Mouse (Mus musculus): Measurements from ENCODE around the gene Slc36a1. TPM values are rescaled to one million over a fixed set of nuclear protein-coding genes. Genes with fewer than 3 reads are reported as not detected.
A peak's percentile ranks its signal among the peaks of the same experiment; 100 is the strongest.

Gene Slc36a1
- 1.6 and 2.2 TPM in 2 replicates for polyA plus RNA-seq (2015; fragmentation: Nextera tagmentation; extraction: Ambion mirVana)

GRCm38 (mm10) chr11:55204159-55204596 is at the start of gene Slc36a1:
Slc36a1 (plus strand) TSS chr11:55204350.
- Histone ChIP-seq H3K9ac (peak within 1 kb of the TSS; percentile 80), H3K9me3 (replicated peaks) (no peaks in the 10 kb centered on the region), H3K4me2 (peak within 1 kb of the TSS; percentile 97), H3K4me1 (peaks cover 16% of the 10 kb centered on the region), H3K36me3 (ENCODE audit: poor library complexity, severe bottlenecking) (no peaks in the 10 kb centered on the region), H3K27ac (no peak within 1 kb of the TSS), H3K27me3 (no peaks in the 10 kb centered on the region), H3K4me3 (peak within 1 kb of the TSS; percentile 68)
- WGBS: under 1% methylated on average over 31 of the region's 31 CpGs
- peak; percentile 97 for ATAC-seq

DNA sequence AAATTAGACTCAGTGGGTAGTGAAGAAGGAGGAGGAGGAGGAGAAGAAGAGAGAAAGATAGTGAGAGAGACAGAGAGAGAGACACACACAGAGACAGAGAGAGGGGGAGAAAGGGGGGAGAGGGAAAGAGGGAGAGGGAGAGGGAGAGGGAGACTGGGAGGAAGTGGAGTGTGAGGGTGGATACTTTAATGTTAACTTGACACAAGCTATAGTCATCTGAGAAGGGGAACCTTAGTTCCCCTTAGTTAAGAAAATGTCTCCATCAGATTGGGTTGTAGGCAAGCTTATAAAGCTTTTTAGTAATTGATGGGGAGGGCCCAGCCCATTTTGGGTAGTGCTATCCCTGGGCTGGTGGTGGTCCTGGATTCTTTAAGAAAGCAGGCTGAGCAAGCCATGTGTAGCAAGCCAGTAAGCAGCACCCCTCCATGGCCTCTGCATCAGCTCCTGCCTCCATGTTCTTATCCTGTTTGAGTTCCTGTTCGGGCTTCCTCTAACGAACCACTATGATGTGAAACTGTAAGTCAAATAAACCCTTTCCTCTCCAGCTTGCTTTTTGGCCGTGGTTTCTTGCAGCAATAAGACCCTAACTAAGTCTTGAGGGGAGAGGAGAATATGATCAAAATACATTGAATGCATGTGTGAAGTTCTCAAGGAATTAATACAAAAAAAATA is 49.6 kb upstream of the Slc36a1 start:
- no peak overlapping the region for H3K4me3 ChIP-seq
- no peaks in the 10 kb centered on the region for H3K9me3 ChIP-seq (replicated peaks)
- no peak for ATAC-seq
- 73% methylated on average over 3 of the region's 3 CpGs for WGBS
- no peaks in the 10 kb centered on the region for H3K27me3 ChIP-seq
- no peak overlapping the region for H3K27ac ChIP-seq
- H3K4me2 ChIP-seq: no peak overlapping the region
- H3K9ac ChIP-seq: no peak overlapping the region
- no peaks in the 10 kb centered on the region for H3K36me3 ChIP-seq (ENCODE audit: poor library complexity, severe bottlenecking)
- no peaks in the 10 kb centered on the region for H3K4me1 ChIP-seq

DNA sequence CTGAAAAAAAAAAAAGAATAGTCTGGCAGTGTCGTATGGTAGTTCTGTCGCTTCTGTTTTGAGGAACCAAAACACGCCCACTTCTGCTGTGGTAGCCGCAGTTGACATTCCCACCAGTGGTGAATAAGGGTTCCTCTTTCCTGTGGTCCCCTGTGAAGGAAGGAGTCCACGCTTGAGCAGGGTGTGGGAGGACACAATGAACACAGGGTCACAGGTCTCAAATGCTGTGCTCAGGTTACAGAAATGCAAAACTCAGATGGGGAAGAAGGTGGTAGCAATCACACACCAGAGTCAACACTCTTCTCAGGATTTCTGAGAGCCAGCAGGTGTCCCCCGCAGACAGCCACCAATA is 49.1 kb upstream of the Slc36a1 start:
- H3K27me3 ChIP-seq: no peaks in the 10 kb centered on the region
- WGBS: 86% methylated on average over 6 of the region's 6 CpGs
- no peak for ATAC-seq

DNA sequence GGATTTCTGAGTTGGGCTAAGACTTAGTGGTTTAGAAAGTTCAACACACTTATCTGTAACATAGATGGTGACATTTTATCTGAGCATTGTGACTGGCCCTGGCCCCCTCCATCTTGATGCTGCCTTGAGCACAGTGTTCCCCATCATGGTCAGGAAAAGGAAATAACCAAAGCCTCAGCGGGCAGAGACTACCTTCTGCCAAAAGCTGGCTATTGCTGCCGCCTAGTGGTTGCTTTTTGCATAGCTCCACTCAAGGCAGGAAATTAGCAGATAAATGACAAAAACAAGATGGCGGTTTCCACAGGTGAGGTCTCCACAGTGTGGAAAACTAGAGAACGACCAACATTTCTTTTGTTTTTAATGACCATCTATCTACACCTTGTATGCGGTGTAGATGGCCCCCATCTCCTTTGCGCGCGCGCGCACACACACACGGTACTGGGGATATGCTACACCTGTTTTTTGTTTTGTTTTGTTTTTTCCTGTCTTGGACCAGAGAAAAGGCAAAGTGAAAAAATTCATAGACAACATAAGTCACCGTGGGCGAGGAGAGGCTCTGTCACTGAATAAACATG is 45.3 kb upstream of the Slc36a1 start:
- H3K27ac ChIP-seq: no peak overlapping the region
- H3K4me3 ChIP-seq: no peak overlapping the region
- no peak overlapping the region for H3K9ac ChIP-seq
- H3K4me1 ChIP-seq: no peaks in the 10 kb centered on the region
- no peaks in the 10 kb centered on the region for H3K36me3 ChIP-seq (ENCODE audit: poor library complexity, severe bottlenecking)
- no peaks in the 10 kb centered on the region for H3K9me3 ChIP-seq (replicated peaks)
- 0 out of 2 replicates have a peak, but pooled peaks have one; percentile 27 for ATAC-seq
- 55% methylated on average over 13 of the region's 13 CpGs for whole genome bisulfite sequencing
- no peak overlapping the region for H3K4me2 ChIP-seq
- no peaks in the 10 kb centered on the region for H3K27me3 ChIP-seq

More for the DNA sequence above, 49.1 kb upstream of the Slc36a1 start:
- H3K4me2 ChIP-seq: no peak overlapping the region
- H3K27ac ChIP-seq: no peak overlapping the region
- H3K36me3 ChIP-seq (ENCODE audit: poor library complexity, severe bottlenecking): no peaks in the 10 kb centered on the region
- H3K4me3 ChIP-seq: no peak overlapping the region
- H3K9ac ChIP-seq: no peak overlapping the region
- H3K9me3 ChIP-seq (replicated peaks): no peaks in the 10 kb centered on the region
- H3K4me1 ChIP-seq: no peaks in the 10 kb centered on the region

GRCm38 (mm10) chr11:55162670-55163069 is 41.5 kb upstream of the Slc36a1 start:
- Histone ChIP-seq H3K4me3 (no peak overlapping the region), H3K36me3 (ENCODE audit: poor library complexity, severe bottlenecking) (no peaks in the 10 kb centered on the region), H3K27me3 (no peaks in the 10 kb centered on the region), H3K9me3 (replicated peaks) (no peaks in the 10 kb centered on the region), H3K4me2 (no peak overlapping the region), H3K27ac (no peak overlapping the region), H3K4me1 (no peaks in the 10 kb centered on the region), H3K9ac (no peak overlapping the region)
- 54% methylated on average over 9 of the region's 9 CpGs for WGBS
- ATAC-seq: no peak

DNA sequence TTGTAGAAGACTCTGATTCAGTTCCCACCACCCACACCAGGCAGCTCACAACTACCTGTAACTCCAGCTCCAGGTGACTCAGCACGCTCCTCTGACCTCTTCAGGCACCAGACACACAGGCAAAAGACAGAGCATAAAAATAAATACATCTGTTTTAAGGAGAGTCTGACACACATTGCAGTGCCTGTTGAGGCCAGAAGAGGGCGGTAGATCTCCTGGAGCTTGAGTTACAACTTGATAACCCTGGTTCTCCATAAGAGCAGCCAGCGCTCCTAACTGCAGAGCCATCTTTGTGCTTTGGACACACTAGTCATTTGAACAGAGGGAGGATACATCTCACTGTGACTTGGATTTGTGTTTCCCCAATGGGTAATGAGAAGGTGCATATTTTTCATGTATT is 39.4 kb upstream of the Slc36a1 start:
- no peaks in the 10 kb centered on the region for H3K9me3 ChIP-seq (replicated peaks)
- no peaks in the 10 kb centered on the region for H3K4me1 ChIP-seq
- 52% methylated on average over 3 of the region's 3 CpGs for WGBS
- H3K4me3 ChIP-seq: no peak overlapping the region
- no peaks in the 10 kb centered on the region for H3K27me3 ChIP-seq
- no peaks in the 10 kb centered on the region for H3K36me3 ChIP-seq (ENCODE audit: poor library complexity, severe bottlenecking)
- H3K27ac ChIP-seq: no peak overlapping the region
- no peak for ATAC-seq
- no peak overlapping the region for H3K4me2 ChIP-seq
- no peak overlapping the region for H3K9ac ChIP-seq

- Histone ChIP-seq H3K36me3 (ENCODE audit: poor library complexity, severe bottlenecking) (no peaks in the 10 kb centered on the region), H3K27ac (no peak overlapping the region), H3K27me3 (no peaks in the 10 kb centered on the region), H3K4me2 (no peak overlapping the region), H3K4me3 (no peak overlapping the region), H3K4me1 (no peaks in the 10 kb centered on the region), H3K9me3 (replicated peaks) (no peaks in the 10 kb centered on the region), H3K9ac (no peak overlapping the region)
- ATAC-seq: no peak
- WGBS: 93% methylated on average over 7 of the region's 7 CpGs
These were observed 38.4 kb upstream of the Slc36a1 start for GRCm38 (mm10) chr11:55165748-55166147.

DNA sequence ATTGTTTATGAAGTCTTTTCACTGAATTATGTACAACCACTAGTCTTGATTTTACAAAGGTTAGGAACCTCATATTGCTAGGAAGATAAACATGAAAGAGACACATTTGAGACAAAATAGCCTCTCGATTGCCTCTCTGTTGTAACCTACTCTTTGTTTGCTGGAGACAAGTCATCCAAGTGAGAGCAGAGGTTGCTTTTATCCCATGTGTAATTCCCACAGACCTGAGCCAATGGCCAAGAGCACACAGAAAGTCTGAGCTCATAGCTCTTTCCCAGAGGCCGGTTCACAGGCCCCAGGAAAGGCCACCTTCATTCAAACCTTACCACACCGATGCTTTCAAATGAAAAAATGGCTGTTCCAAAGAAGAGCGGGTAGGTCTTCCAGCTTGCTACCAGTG is 35.6 kb upstream of the Slc36a1 start:
- no peak for ATAC-seq
- Histone ChIP-seq H3K27ac (no peak overlapping the region), H3K4me1 (no peaks in the 10 kb centered on the region), H3K36me3 (ENCODE audit: poor library complexity, severe bottlenecking) (no peaks in the 10 kb centered on the region), H3K4me3 (no peak overlapping the region), H3K4me2 (no peak overlapping the region), H3K9ac (no peak overlapping the region), H3K9me3 (replicated peaks) (no peaks in the 10 kb centered on the region), H3K27me3 (no peaks in the 10 kb centered on the region)
- WGBS: 84% methylated on average over 4 of the region's 4 CpGs

GRCm38 (mm10) chr11:55168914-55169313 is 35.2 kb upstream of the Slc36a1 start:
- H3K4me3 ChIP-seq: no peak overlapping the region
- ATAC-seq: no peak
- 89% methylated on average over 6 of the region's 6 CpGs for WGBS
- H3K9ac ChIP-seq: no peak overlapping the region
- H3K4me1 ChIP-seq: no peaks in the 10 kb centered on the region
- no peaks in the 10 kb centered on the region for H3K27me3 ChIP-seq
- H3K36me3 ChIP-seq (ENCODE audit: poor library complexity, severe bottlenecking): no peaks in the 10 kb centered on the region
- no peaks in the 10 kb centered on the region for H3K9me3 ChIP-seq (replicated peaks)
- no peak overlapping the region for H3K4me2 ChIP-seq
- no peak overlapping the region for H3K27ac ChIP-seq

- 75% methylated on average over 4 of the region's 4 CpGs for WGBS
- ATAC-seq: no peak
- no peak overlapping the region for H3K4me3 ChIP-seq
- H3K27ac ChIP-seq: no peak overlapping the region
- H3K9ac ChIP-seq: no peak overlapping the region
- no peaks in the 10 kb centered on the region for H3K27me3 ChIP-seq
- no peaks in the 10 kb centered on the region for H3K4me1 ChIP-seq
- no peaks in the 10 kb centered on the region for H3K36me3 ChIP-seq (ENCODE audit: poor library complexity, severe bottlenecking)
- H3K4me2 ChIP-seq: no peak overlapping the region
- no peaks in the 10 kb centered on the region for H3K9me3 ChIP-seq (replicated peaks)
These were observed 33.6 kb upstream of the Slc36a1 start for GRCm38 (mm10) chr11:55170501-55170900.

DNA sequence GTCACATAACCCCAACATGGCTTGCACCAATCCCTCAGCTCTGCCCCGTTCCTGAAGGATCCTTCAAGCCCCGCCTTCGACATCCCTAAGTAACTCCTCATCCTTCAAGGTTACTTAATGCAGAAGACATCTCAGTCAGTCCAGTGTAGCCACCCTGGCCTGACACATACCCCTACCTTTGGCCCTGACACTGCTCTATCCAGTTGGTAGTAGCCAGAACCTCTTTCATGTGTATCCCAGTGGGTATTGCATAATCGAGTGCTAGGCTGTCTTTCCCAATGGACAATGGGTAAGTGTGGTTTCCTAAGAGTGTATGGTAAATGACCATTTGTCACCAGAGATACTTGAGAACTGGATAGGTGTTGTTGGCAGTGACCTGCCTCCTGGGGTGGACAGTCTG is 25.3 kb upstream of the Slc36a1 start:
- no peak overlapping the region for H3K4me2 ChIP-seq
- no peaks in the 10 kb centered on the region for H3K4me1 ChIP-seq
- 88% methylated on average over 4 of the region's 4 CpGs for WGBS
- no peak overlapping the region for H3K9ac ChIP-seq
- H3K27ac ChIP-seq: no peak overlapping the region
- H3K9me3 ChIP-seq (replicated peaks): no peaks in the 10 kb centered on the region
- no peaks in the 10 kb centered on the region for H3K36me3 ChIP-seq (ENCODE audit: poor library complexity, severe bottlenecking)
- ATAC-seq: no peak
- no peak overlapping the region for H3K4me3 ChIP-seq
- H3K27me3 ChIP-seq: no peaks in the 10 kb centered on the region

- H3K27me3 ChIP-seq: no peaks in the 10 kb centered on the region
- H3K4me3 ChIP-seq: no peak overlapping the region
- no peaks in the 10 kb centered on the region for H3K9me3 ChIP-seq (replicated peaks)
- WGBS: 94% methylated on average over 3 of the region's 3 CpGs
- H3K4me1 ChIP-seq: no peaks in the 10 kb centered on the region
- H3K36me3 ChIP-seq (ENCODE audit: poor library complexity, severe bottlenecking): no peaks in the 10 kb centered on the region
- no peak for ATAC-seq
- H3K4me2 ChIP-seq: no peak overlapping the region
- no peak overlapping the region for H3K9ac ChIP-seq
- no peak overlapping the region for H3K27ac ChIP-seq
These were observed 24.3 kb upstream of the Slc36a1 start for GRCm38 (mm10) chr11:55179856-55180255.

DNA sequence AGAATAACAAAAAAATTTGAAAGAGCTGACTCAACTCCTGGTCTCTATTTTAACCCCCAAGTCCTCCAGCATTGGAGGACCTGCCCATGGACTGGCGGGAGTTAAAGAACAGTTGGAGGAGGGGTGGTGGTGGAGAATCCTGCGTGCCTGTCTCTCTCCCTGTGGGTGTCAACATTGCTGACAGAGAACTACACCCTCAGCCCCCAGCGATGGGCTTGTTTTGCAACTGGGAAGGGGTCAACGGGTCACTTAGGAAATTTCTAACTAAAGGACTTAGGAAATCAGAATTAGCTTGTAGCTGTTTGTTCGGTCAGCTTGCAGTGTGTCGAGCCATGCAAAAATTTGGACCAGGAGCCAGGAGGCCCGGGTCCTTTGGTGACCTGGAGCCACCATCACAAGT is 21.0 kb upstream of the Slc36a1 start:
- WGBS: 75% methylated on average over 7 of the region's 7 CpGs

More for the DNA sequence above, 21.0 kb upstream of the Slc36a1 start:
- Histone ChIP-seq H3K4me1 (no peaks in the 10 kb centered on the region), H3K9me3 (replicated peaks) (no peaks in the 10 kb centered on the region), H3K4me3 (no peak overlapping the region), H3K4me2 (no peak overlapping the region), H3K27me3 (no peaks in the 10 kb centered on the region), H3K36me3 (ENCODE audit: poor library complexity, severe bottlenecking) (no peaks in the 10 kb centered on the region), H3K27ac (no peak overlapping the region), H3K9ac (no peak overlapping the region)
- no peak for ATAC-seq
